Mouse (Mus musculus) heart, embryonic 11.5 days (tissue): ENCODE results near the gene Zfp746. TPM values are rescaled to one million over a fixed set of nuclear protein-coding genes. Genes with fewer than 3 reads are reported as not detected.

Experiments
- ATAC-seq: fragments of 200-750 bp; cut with Nextera tagmentation; replicated peaks from 2 replicates; pipeline ENCODE4 v1.8.0; 2017; ENCODE audit warnings: moderate library complexity; ENCODE audit not compliant: insufficient number of reproducible peaks, low FRiP score, low TSS enrichment
- H3K27ac ChIP-seq: fragments of 300-500 bp; sonication (generic); 2 replicates; pipeline ENCODE4 v1.5.1; 2014; ENCODE audit warnings: mild to moderate bottlenecking, low read depth, low read length
- H3K27me3 ChIP-seq: fragments of 300-500 bp; sonication (generic); 2 replicates; pipeline ENCODE4 v1.6.1; 2014; ENCODE audit warnings: mild to moderate bottlenecking, low read length, mixed read lengths; ENCODE audit not compliant: control insufficient read depth, insufficient read depth
- H3K36me3 ChIP-seq: fragments of 300-500 bp; sonication (generic); 2 replicates; pipeline ENCODE4 v1.6.1; 2014; ENCODE audit warnings: mild to moderate bottlenecking, low read length, moderate library complexity, mixed read lengths; ENCODE audit not compliant: control insufficient read depth, insufficient read depth
- H3K4me1 ChIP-seq: fragments of 300-500 bp; sonication (generic); 2 replicates; pipeline ENCODE4 v1.6.1; 2014; ENCODE audit warnings: low read length; ENCODE audit not compliant: control insufficient read depth, insufficient read depth
- H3K4me2 ChIP-seq: fragments of 300-500 bp; sonication (generic); 2 replicates; pipeline ENCODE4 v1.6.1; 2014; ENCODE audit warnings: mild to moderate bottlenecking, moderate library complexity
- H3K4me3 ChIP-seq: fragments of 300-500 bp; sonication (generic); 2 replicates; pipeline ENCODE4 v1.5.1; 2014; ENCODE audit warnings: low read depth, low read length
- H3K9ac ChIP-seq: fragments of 300-500 bp; sonication (generic); 2 replicates; pipeline ENCODE4 v1.6.1; 2014; ENCODE audit warnings: mild to moderate bottlenecking, low read depth, low read length, moderate library complexity
- H3K9me3 ChIP-seq: fragments of 300-500 bp; sonication (generic); replicated peaks from 2 replicates; pipeline ENCODE4 v1.6.1; 2016; ENCODE audit warnings: low read length; ENCODE audit not compliant: control insufficient read depth
- WGBS: fragments of 180-500 bp; shearing (Covaris S2); extraction: QIAGEN DNeasy Blood & Tissue Kit; methylation state at CpG from one replicate; pipeline ENCODE4 v1.1.7; 2014; ENCODE audit not compliant: insufficient replicate concordance; 5-methylcytosine and 5-hydroxymethylcytosine counted together
- microRNA-seq: library from miRNA; unstranded; fragments of <30 nt; microRNA quantifications from one replicate; pipeline ENCODE4, GENCODE M21; 2016; ENCODE audit warnings: borderline number of aligned reads
- polyA plus RNA-seq: library from polyadenylated mRNA; unstranded; fragments of >200 nt; fragmentation: Nextera tagmentation; extraction: Ambion mirVana; gene quantifications from 2 replicates; pipeline ENCODE4 v1.2.1, GENCODE M21; 2014

Gene Zfp746
- polyA plus RNA-seq, 1 experiment from 2014 or later: 11.4 TPM

- Histone ChIP-seq H3K27ac (no peak overlapping the region), H3K4me2 (no peak overlapping the region), H3K27me3 (peaks cover 38% of the 10 kb centered on the region), H3K9me3 (peaks cover 34% of the 10 kb centered on the region), H3K4me1 (no peaks in the 10 kb centered on the region), H3K9ac (no peak overlapping the region), H3K4me3 (no peak overlapping the region), H3K36me3 (peaks cover 65% of the 10 kb centered on the region)
- ATAC-seq: no peak
- 88% methylated on average over 43 of the region's 43 CpGs for WGBS
Observed at GRCm38 (mm10) chr6:48024330-48024993, 61.9 kb downstream of the Zfp746 start.

DNA sequence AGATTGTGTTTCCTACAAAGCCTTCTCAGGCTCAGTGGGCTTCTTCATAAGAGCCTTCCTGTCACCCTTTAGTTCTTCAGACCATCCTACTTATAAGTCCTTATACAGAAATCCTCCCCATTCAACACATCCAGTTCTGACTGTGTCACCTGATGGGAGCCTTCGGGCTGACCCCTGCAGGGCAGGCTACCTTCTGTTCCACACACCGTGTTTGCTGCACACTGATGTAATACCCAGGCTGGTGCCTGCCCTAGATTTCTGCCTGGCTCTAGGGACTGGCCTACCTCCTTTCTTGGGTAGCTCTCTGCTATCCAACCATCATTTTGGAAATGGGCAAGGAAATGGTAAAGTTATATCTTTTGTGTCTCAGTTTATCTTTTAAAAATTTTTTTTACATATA, 63.7 kb downstream of the Zfp746 start:
- peaks cover 34% of the 10 kb centered on the region for H3K9me3 ChIP-seq
- H3K4me1 ChIP-seq: no peaks in the 10 kb centered on the region
- H3K9ac ChIP-seq: no peak overlapping the region
- peaks cover 51% of the 10 kb centered on the region for H3K36me3 ChIP-seq
- H3K27ac ChIP-seq: no peak overlapping the region
- ATAC-seq: no peak
- H3K27me3 ChIP-seq: peaks cover 54% of the 10 kb centered on the region
- no peak overlapping the region for H3K4me3 ChIP-seq
- WGBS: 82% methylated on average over 2 of the region's 2 CpGs
- H3K4me2 ChIP-seq: no peak overlapping the region

DNA sequence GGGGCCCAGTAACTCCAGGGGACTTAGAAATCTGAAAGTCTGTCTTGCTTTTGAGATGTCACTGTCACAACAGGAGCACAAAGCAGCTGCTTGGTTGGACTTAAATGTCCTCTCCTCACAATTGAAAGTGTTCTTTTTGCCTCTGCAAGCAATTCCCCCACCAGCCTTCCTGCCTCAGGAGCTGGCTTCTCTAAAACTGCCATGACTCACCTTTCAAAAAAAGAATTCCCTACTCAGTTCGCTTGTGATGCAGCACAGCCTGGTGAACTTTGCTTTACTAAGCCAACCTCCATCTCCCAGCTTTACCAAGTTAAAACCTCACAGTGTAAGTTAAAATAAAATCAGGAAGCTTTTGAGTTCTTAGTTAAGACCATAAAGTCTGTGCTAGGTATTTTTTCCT, 64.7 kb downstream of the Zfp746 start:
- WGBS: 69% methylated on average over 1 of the region's 1 CpGs
- Histone ChIP-seq H3K27me3 (peaks cover 64% of the 10 kb centered on the region), H3K9me3 (peaks cover 34% of the 10 kb centered on the region), H3K4me3 (no peak overlapping the region), H3K4me2 (no peak overlapping the region), H3K9ac (no peak overlapping the region), H3K36me3 (peaks cover 41% of the 10 kb centered on the region), H3K27ac (no peak overlapping the region), H3K4me1 (no peaks in the 10 kb centered on the region)
- ATAC-seq: no peak

GRCm38 (mm10) chr6:48020006-48020405, 66.4 kb downstream of the Zfp746 start:
- H3K9ac ChIP-seq: no peak overlapping the region
- peaks cover 25% of the 10 kb centered on the region for H3K36me3 ChIP-seq
- WGBS: 85% methylated on average over 2 of the region's 2 CpGs
- H3K4me1 ChIP-seq: peaks cover 4% of the 10 kb centered on the region; the same call in 1 of the 2 replicates
- peaks cover 21% of the 10 kb centered on the region for H3K9me3 ChIP-seq
- no peak for ATAC-seq
- H3K27me3 ChIP-seq: peaks cover 80% of the 10 kb centered on the region
- no peak overlapping the region for H3K27ac ChIP-seq
- no peak overlapping the region for H3K4me2 ChIP-seq
- H3K4me3 ChIP-seq: no peak overlapping the region

DNA sequence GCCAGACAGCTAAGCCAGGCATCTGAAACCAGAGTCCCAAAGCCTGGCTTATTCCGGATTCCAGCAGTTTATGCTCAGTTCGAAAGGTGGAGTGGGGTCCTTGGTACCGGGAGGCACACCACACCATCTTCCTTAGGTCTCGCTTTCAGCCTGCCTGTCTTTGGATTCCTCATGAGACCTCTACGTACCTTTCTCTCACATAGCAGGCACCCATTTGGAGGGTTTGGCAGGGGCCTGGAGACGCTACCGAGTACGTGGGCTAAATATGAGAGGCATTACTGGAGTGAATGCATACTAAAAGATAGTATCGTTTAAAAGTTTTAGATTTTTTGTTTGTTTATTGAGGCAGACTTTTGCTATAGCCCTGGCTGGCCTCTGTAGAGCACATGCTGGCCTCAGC, 69.6 kb downstream of the Zfp746 start:
- WGBS: 92% methylated on average over 9 of the region's 9 CpGs
- peaks cover 87% of the 10 kb centered on the region for H3K27me3 ChIP-seq
- ATAC-seq: no peak
- H3K36me3 ChIP-seq: no peaks in the 10 kb centered on the region
- no peak overlapping the region for H3K4me3 ChIP-seq
- no peak overlapping the region for H3K27ac ChIP-seq
- peaks cover 4% of the 10 kb centered on the region; the same call in 1 of the 2 replicates for H3K4me1 ChIP-seq
- H3K9me3 ChIP-seq: no peaks in the 10 kb centered on the region; the same call in 1 of the 2 replicates
- H3K9ac ChIP-seq: no peak overlapping the region
- H3K4me2 ChIP-seq: no peak overlapping the region

DNA sequence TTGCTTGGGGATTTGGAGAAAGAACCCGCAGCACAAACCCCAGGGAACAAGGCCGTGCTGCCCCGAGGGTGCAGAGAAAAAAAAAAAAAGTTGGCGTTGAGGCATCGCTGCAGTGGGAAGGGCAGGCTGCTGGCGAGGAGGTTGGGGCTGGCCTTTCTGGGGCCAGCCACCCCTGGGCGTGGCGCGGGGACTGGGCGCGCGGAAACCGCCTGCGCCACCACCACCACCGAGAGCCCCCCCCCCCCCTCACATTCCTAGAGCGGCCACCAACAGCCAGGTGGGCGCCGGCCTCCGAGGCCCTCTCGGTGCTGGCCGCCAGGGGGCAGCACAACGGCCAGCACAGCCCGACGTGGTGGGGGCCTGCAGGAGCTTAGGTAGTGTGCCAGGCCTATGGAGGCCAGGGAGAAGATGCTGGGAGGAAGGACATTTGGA, 70.3 kb downstream of the Zfp746 start:
- Histone ChIP-seq H3K36me3 (no peaks in the 10 kb centered on the region), H3K9ac (no peak overlapping the region), H3K27me3 (peaks cover 88% of the 10 kb centered on the region), H3K4me1 (peaks cover 5% of the 10 kb centered on the region; the same call in 1 of the 2 replicates), H3K9me3 (no peaks in the 10 kb centered on the region; the same call in 1 of the 2 replicates), H3K4me3 (peak overlapping the region; percentile 31), H3K4me2 (peak overlapping the region; percentile 63), H3K27ac (no peak overlapping the region)
- under 1% methylated on average over 22 of the region's 24 CpGs for WGBS
- ATAC-seq: peak; percentile 80

Small RNA genes within 50 kb of the gene (microRNA-seq; reads per million reads assigned to microRNA genes)
- not detected for gene Gm24563

Other genes starting within 250 kb of the Zfp746 start
- gene Zfp282, start 209.4 kb downstream of the Zfp746 start, polyA plus RNA-seq: 6.0 and 6.8 TPM in 2 replicates
- gene Zfp212, start 166.1 kb downstream of the Zfp746 start, polyA plus RNA-seq: 6.9 and 7.7 TPM in 2 replicates
- 2.5 and 2.9 TPM in 2 replicates for gene Zfp956, start 133.2 kb downstream of the Zfp746 start, polyA plus RNA-seq
- 3.5 and 4.2 TPM in 2 replicates for gene Zfp777, start 37.7 kb downstream of the Zfp746 start, polyA plus RNA-seq